Mouse (Mus musculus) heart, embryonic 12.5 days (tissue): ENCODE data around the gene Pknox1. TPM values are rescaled to one million over a fixed set of nuclear protein-coding genes. Genes with fewer than 3 reads are reported as not detected.

Source experiments
- ATAC-seq: fragments of 200-750 bp; cut with Nextera tagmentation; 2 replicates; pipeline ENCODE4 v1.8.0; 2017; ENCODE audit warnings: moderate TSS enrichment, moderate library complexity; ENCODE audit not compliant: insufficient number of reproducible peaks, low FRiP score
- H3K27ac ChIP-seq: fragments of 300-500 bp; sonication (generic); 2 replicates; pipeline ENCODE4 v1.5.1; 2016; ENCODE audit warnings: mild to moderate bottlenecking, moderate library complexity; ENCODE audit not compliant: poor library complexity, severe bottlenecking
- H3K27me3 ChIP-seq: fragments of 300-500 bp; sonication (generic); replicated peaks from 2 replicates; pipeline ENCODE4 v1.6.1; 2016; ENCODE audit warnings: mild to moderate bottlenecking, moderate library complexity
- H3K36me3 ChIP-seq: fragments of 300-500 bp; sonication (generic); 2 replicates; pipeline ENCODE4 v1.6.1; 2016; ENCODE audit warnings: mild to moderate bottlenecking, moderate library complexity
- H3K4me1 ChIP-seq: fragments of 300-500 bp; sonication (generic); replicated peaks from 2 replicates; pipeline ENCODE4 v1.6.1; 2016; ENCODE audit warnings: mild to moderate bottlenecking
- H3K4me2 ChIP-seq: fragments of 300-500 bp; sonication (generic); 2 replicates; pipeline ENCODE4 v1.6.1; 2016; ENCODE audit warnings: mild to moderate bottlenecking, moderate library complexity
- H3K4me3 ChIP-seq: fragments of 300-500 bp; sonication (generic); 2 replicates; pipeline ENCODE4 v1.5.1; 2016; ENCODE audit warnings: mild to moderate bottlenecking
- H3K9ac ChIP-seq: fragments of 300-500 bp; sonication (generic); 2 replicates; pipeline ENCODE4 v1.6.1; 2016; ENCODE audit warnings: mild to moderate bottlenecking, moderate library complexity
- H3K9me3 ChIP-seq: fragments of 300-500 bp; sonication (generic); replicated peaks from 2 replicates; pipeline ENCODE4 v1.6.1; 2016; ENCODE audit warnings: mild to moderate bottlenecking, moderate library complexity
- WGBS: fragments of 180-500 bp; shearing (Covaris S2); methylation state at CpG from one replicate; pipeline ENCODE4 v1.1.7; 2016; 5-methylcytosine and 5-hydroxymethylcytosine counted together
- polyA plus RNA-seq: library from polyadenylated mRNA; unstranded; fragments of >200 nt; fragmentation: Nextera tagmentation; extraction: Ambion mirVana; gene quantifications from 2 replicates; pipeline ENCODE4 v1.2.1, GENCODE M21; 2016

Pknox1 gene
- polyA plus RNA-seq, 1 experiment from 2014 or later = 20.2 TPM

DNA sequence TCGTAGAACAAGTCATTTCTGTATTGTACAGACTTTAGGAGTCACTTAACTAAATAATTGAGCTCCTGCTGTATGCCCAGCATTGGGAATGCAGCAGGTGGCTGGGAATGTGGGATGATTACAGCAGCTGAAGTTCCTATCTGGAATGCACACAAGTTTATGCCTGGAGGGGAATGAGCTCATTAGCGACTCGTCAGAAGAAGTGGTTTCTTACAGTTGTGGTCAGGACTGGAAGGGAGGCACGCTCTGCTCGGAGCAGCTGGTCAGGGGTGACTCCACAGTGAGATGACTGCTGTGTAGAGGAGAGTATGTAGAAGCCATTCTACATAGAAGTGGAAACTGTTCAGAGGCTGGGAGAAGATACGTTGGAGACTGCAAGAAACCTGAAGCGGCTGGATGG is 10.1 kb downstream of the Pknox1 start:
- Histone ChIP-seq H3K4me2 (no peak overlapping the region), H3K9me3 (no peaks in the 10 kb centered on the region), H3K36me3 (no peaks in the 10 kb centered on the region), H3K27me3 (no peaks in the 10 kb centered on the region), H3K4me1 (peaks cover 43% of the 10 kb centered on the region), H3K4me3 (no peak overlapping the region), H3K9ac (no peak overlapping the region), H3K27ac (no peak overlapping the region)
- no peak for ATAC-seq
- 55% methylated on average over 7 of the region's 7 CpGs for WGBS

DNA sequence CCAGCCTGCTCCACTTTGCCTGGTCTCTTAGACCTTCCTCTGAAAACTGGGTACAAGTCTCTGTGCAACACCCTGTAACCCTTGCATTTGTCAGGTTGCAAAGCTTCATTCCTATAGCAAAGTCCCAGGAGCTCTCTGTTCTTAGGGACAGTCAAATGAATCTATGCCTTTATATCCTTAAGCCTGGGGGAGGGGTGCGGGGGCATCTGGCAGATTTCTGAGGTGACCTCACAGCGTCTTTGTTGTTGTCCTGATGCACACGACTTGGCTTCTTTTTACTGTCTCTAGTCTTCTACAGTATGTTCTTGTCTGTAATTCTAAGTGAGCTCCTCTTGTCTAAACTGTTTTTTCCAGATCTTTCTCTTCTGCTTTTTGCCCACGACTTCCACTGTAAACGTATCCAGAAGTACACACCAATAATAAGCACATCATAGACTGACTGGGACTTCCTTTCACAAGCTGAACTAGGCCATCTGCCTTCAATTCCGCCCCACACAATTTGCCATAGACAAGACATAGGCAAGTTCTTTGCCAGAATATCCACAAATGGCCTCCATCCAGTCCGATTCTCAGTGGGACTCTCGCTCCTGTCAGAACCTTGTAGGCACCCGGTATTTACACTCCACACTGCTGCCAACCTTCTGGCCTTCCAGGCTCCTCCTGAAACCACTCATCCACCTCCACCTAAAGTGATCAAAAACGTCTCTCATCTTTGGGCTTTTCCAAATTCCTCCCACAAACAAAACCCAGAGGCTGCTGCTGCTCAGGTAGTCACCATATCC is 12.1 kb downstream of the Pknox1 start:
- Histone ChIP-seq H3K9me3 (no peaks in the 10 kb centered on the region), H3K27me3 (no peaks in the 10 kb centered on the region), H3K9ac (no peak overlapping the region), H3K4me2 (no peak overlapping the region), H3K4me3 (no peak overlapping the region), H3K27ac (no peak overlapping the region), H3K36me3 (no peaks in the 10 kb centered on the region), H3K4me1 (peaks cover 45% of the 10 kb centered on the region)
- no peak for ATAC-seq
- 83% methylated on average over 10 of the region's 10 CpGs for WGBS

DNA sequence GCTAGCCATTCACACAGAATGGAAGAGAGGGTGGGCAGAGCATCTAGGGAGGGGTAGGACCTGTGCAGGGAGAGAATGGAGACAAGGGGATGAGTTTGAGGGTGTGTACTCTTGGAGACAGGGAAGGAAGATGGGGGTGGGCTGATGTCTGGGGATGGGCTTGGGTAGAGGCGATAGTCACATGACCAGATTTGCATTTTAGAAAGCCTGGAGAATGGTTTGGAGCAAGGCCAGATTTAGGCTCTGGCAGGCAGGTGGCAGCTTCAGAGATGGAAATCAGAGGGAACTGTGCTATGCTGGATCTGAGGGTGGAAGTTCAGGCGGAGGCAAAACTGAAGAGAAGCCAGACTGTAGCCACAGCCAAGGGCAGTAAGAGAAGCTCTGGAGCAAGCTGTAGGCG is 15.8 kb downstream of the Pknox1 start:
- no peak for ATAC-seq
- Histone ChIP-seq H3K9me3 (no peaks in the 10 kb centered on the region), H3K27ac (no peak overlapping the region), H3K27me3 (no peaks in the 10 kb centered on the region), H3K36me3 (peaks cover 10% of the 10 kb centered on the region; the same call in 1 of the 2 replicates), H3K9ac (no peak overlapping the region), H3K4me3 (no peak overlapping the region), H3K4me2 (no peak overlapping the region), H3K4me1 (peaks cover 42% of the 10 kb centered on the region)
- WGBS = 80% methylated on average over 3 of the region's 3 CpGs

DNA sequence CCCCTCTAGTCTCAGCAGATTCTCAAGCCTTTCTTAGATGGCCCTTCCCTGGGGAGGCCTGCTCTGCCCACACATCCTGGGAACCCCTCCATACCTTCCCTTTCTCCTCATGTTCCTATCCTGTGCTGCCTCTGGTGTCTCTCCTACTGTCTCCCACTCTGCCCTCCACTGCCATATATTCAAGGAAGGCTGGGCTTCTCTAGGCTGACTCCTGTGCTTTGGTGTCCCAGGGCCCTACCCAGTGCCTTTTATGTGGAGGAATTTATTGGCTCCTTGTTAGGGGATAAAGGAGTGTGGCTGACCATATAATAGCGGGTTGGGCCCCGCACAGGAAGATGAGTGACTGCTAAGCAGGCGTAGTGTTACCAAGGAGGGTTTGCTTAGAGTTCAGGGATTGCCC is 18.7 kb downstream of the Pknox1 start:
- no peak overlapping the region for H3K4me2 ChIP-seq
- H3K36me3 ChIP-seq = peaks cover 10% of the 10 kb centered on the region; the same call in 1 of the 2 replicates
- ATAC-seq = no peak
- H3K4me3 ChIP-seq = no peak overlapping the region
- peaks cover 32% of the 10 kb centered on the region for H3K4me1 ChIP-seq
- no peaks in the 10 kb centered on the region for H3K9me3 ChIP-seq
- no peak overlapping the region for H3K9ac ChIP-seq
- no peak overlapping the region for H3K27ac ChIP-seq
- 83% methylated on average over 3 of the region's 3 CpGs for WGBS
- H3K27me3 ChIP-seq = no peaks in the 10 kb centered on the region

- Histone ChIP-seq H3K9me3 (no peaks in the 10 kb centered on the region), H3K36me3 (peaks cover 10% of the 10 kb centered on the region; the same call in 1 of the 2 replicates), H3K4me1 (peaks cover 36% of the 10 kb centered on the region), H3K4me3 (no peak overlapping the region), H3K4me2 (no peak overlapping the region), H3K27ac (no peak overlapping the region), H3K9ac (no peak overlapping the region), H3K27me3 (no peaks in the 10 kb centered on the region)
- no peak for ATAC-seq
- 69% methylated on average over 6 of the region's 6 CpGs for WGBS
Measured at GRCm38 (mm10) chr17:31583781-31584180, 19.2 kb downstream of the Pknox1 start.

DNA sequence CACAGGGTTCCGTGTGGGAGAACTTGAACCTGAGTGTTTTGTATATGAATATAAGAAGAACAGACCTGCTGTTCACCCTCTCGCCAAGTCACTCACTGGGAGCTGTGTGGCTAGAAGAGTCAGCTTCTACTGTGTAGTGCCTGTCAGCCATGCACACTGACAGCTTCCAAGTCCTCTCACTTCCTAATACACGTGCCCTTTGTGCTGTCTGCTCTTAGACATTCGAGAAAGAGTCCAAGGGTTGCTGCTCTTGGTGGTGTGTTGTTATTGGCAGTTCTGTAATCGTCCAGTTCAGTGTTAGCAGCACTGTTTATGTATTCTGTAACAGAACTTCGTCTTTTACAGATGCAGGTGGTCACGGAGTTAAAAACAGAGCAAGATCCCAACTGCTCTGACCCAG is 23.6 kb downstream of the Pknox1 start:
- no peak overlapping the region for H3K27ac ChIP-seq
- H3K9ac ChIP-seq = no peak overlapping the region
- ATAC-seq = no peak
- 67% methylated on average over 7 of the region's 7 CpGs for WGBS
- H3K27me3 ChIP-seq = no peaks in the 10 kb centered on the region
- peaks cover 42% of the 10 kb centered on the region for H3K36me3 ChIP-seq
- H3K4me3 ChIP-seq = no peak overlapping the region
- H3K4me2 ChIP-seq = no peak overlapping the region
- H3K9me3 ChIP-seq = no peaks in the 10 kb centered on the region
- H3K4me1 ChIP-seq = peaks cover 22% of the 10 kb centered on the region

GRCm38 (mm10) chr17:31588726-31589125 is 24.2 kb downstream of the Pknox1 start:
- Histone ChIP-seq H3K27me3 (no peaks in the 10 kb centered on the region), H3K36me3 (peaks cover 48% of the 10 kb centered on the region), H3K9me3 (no peaks in the 10 kb centered on the region), H3K4me1 (peaks cover 16% of the 10 kb centered on the region), H3K4me2 (no peak overlapping the region), H3K4me3 (no peak overlapping the region), H3K9ac (no peak overlapping the region), H3K27ac (no peak overlapping the region)
- no peak for ATAC-seq
- 61% methylated on average over 4 of the region's 4 CpGs for WGBS

DNA sequence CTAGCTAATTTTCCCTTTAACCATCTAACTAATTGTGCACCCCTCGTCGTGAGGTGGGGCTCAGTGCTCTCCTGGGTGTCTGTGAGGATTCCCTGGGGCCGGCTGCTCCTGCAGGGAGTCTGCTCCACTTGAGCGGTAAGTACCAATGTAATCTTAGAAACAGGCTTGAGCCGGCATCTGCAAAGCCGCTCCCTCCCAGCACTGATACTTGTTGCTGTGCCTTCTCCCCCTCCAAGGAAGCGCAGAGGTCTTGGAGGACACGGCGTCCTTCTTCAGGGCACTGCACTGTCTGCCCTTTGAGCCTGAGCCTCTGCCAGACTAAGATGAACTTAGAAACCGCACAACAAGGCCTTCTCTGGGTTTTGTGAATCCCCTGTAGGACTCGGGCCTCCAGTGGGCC is 26.3 kb downstream of the Pknox1 start:
- peaks cover 14% of the 10 kb centered on the region for H3K4me1 ChIP-seq
- H3K9ac ChIP-seq = no peak overlapping the region
- H3K27ac ChIP-seq = no peak overlapping the region
- H3K9me3 ChIP-seq = no peaks in the 10 kb centered on the region
- peaks cover 49% of the 10 kb centered on the region for H3K36me3 ChIP-seq
- no peak overlapping the region for H3K4me2 ChIP-seq
- H3K4me3 ChIP-seq = no peak overlapping the region
- 74% methylated on average over 11 of the region's 11 CpGs for WGBS
- ATAC-seq = no peak
- no peaks in the 10 kb centered on the region for H3K27me3 ChIP-seq

- Histone ChIP-seq H3K4me1 (peaks cover 5% of the 10 kb centered on the region), H3K9me3 (no peaks in the 10 kb centered on the region), H3K9ac (no peak overlapping the region), H3K4me2 (no peak overlapping the region), H3K27ac (no peak overlapping the region), H3K36me3 (peaks cover 67% of the 10 kb centered on the region), H3K27me3 (no peaks in the 10 kb centered on the region), H3K4me3 (no peak overlapping the region)
- no peak for ATAC-seq
- 75% methylated on average over 7 of the region's 7 CpGs for WGBS
Measured at GRCm38 (mm10) chr17:31594590-31594989, 30.1 kb downstream of the Pknox1 start.

- H3K27ac ChIP-seq = no peak overlapping the region
- peaks cover 69% of the 10 kb centered on the region for H3K36me3 ChIP-seq
- H3K27me3 ChIP-seq = no peaks in the 10 kb centered on the region
- WGBS = 83% methylated on average over 5 of the region's 5 CpGs
- H3K4me1 ChIP-seq = peaks cover 5% of the 10 kb centered on the region
- no peak for ATAC-seq
- H3K9ac ChIP-seq = no peak overlapping the region
- H3K4me3 ChIP-seq = no peak overlapping the region
- no peaks in the 10 kb centered on the region for H3K9me3 ChIP-seq
- H3K4me2 ChIP-seq = no peak overlapping the region
Measured at GRCm38 (mm10) chr17:31595077-31595476, 30.5 kb downstream of the Pknox1 start.

GRCm38 (mm10) chr17:31597957-31598356 is 33.4 kb downstream of the Pknox1 start:
- Histone ChIP-seq H3K27me3 (no peaks in the 10 kb centered on the region), H3K36me3 (peaks cover 59% of the 10 kb centered on the region), H3K4me3 (no peak overlapping the region), H3K4me1 (0 out of 2 replicates have a peak, but pooled peaks cover 7% of the 10 kb centered on the region), H3K9me3 (no peaks in the 10 kb centered on the region), H3K4me2 (no peak overlapping the region), H3K9ac (no peak overlapping the region), H3K27ac (no peak overlapping the region)
- no peak for ATAC-seq
- WGBS = 82% methylated on average over 9 of the region's 9 CpGs

- H3K4me3 ChIP-seq = no peak overlapping the region
- no peaks in the 10 kb centered on the region for H3K27me3 ChIP-seq
- H3K27ac ChIP-seq = no peak overlapping the region
- 86% methylated on average over 8 of the region's 8 CpGs for WGBS
- no peak overlapping the region for H3K9ac ChIP-seq
- H3K36me3 ChIP-seq = peaks cover 61% of the 10 kb centered on the region
- no peak for ATAC-seq
- H3K4me2 ChIP-seq = no peak overlapping the region
- H3K9me3 ChIP-seq = no peaks in the 10 kb centered on the region
- H3K4me1 ChIP-seq = 0 out of 2 replicates have a peak, but pooled peaks cover 7% of the 10 kb centered on the region
Measured at GRCm38 (mm10) chr17:31598593-31598992, 34.1 kb downstream of the Pknox1 start.
